Mouse (Mus musculus) spleen, adult 2 months (tissue): ENCODE measurements around the gene Iqschfp.

Source experiments
- CTCF ChIP-seq: fragments of 200-500 bp; IDR thresholded peaks from 2 replicates; pipeline ENCODE4 v1.5.1; 2011; ENCODE audit warnings: mild to moderate bottlenecking, inconsistent platforms; ENCODE audit not compliant: insufficient read depth, insufficient read length, insufficient replicate concordance; ENCODE audit errors: extremely low read depth
- POLR2A ChIP-seq: fragments of 200-500 bp; IDR thresholded peaks from 2 replicates; pipeline ENCODE4 v1.6.1; 2011; ENCODE audit warnings: low read depth, low read length, inconsistent platforms

- TF ChIP-seq POLR2A (no peak), CTCF (no peak)
Observed at GRCm38 (mm10) chr3:68246154-68246553, 354.1 kb downstream of the Iqschfp start.
